Mouse (Mus musculus) CD8-positive naive resting alpha-beta T cell, adult 2 months (primary cell): ENCODE results near the gene Ttc24.

Source experiments
- DNase-seq, 2 experiments: peaks; one replicate each; pipeline ENCODE4 v3.0.0; 2022; ENCODE audit warnings: low read depth in 2 of 2, low spot score in 2 of 2

Gene Ttc24

DNA sequence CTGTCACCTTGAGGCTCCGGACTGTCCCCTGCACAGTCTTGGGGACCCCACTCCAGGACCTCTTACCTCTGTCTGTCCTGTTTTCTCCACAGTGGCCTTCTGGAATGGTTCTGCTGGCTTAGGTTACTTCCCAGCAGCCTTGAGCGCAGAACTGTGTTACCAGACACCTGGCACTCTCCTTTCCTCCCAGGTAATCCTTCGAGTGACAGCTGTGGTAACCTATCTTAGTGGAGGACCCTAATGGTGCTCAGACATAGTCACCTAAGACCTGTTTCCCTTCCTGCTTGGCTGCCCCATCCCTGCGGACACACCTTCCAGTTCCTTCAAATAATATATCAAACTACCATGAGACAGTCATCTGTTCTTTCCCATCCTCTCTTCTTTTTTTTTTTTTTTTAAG, at the start of gene Ttc24:
TSS of gene Ttc24 (minus strand) at position 101 of the 400 bp plus-strand sequence.
- no peak for DNase-seq

DNA sequence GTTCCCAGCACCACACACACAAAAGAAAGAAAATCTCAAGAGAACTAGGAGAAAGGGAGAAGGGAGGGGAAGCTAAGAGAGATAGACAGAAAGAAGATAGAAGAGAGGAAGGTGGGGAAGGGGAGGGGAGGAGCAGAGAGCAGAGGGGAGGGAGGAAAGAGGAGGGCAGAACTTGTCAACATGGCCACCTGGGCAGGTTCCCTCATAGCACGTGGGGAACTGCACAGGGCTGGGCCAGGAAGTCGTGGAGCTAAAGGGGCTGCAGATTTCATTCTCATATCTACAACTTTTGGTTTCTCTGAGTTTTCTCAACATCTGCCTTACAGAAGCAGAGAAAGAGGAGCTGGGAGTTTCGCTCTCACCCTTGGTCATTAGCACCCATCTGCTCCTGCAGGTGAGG, 49.5 kb upstream of the Ttc24 start:
- DNase-seq: no peak

DNA sequence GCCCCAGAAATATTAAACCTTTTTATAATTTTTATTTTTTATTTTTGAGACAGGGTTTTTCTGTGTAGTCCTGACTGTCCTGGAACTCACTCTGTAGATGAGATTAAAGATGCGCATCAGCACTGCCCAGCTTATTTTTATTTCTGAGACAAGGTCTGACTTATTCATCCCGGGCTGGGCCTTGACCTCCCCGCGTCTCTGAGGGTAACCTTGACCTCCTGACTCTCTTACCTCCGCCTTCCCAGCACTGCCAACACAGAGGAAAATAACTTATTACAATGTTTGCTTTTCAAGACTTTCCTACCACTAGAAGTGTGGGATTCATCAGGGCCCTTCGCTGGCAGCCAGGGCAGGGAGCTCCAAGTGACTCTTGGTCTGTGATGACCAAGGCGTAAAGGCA, 48.1 kb upstream of the Ttc24 start:
- DNase-seq: no peak

DNA sequence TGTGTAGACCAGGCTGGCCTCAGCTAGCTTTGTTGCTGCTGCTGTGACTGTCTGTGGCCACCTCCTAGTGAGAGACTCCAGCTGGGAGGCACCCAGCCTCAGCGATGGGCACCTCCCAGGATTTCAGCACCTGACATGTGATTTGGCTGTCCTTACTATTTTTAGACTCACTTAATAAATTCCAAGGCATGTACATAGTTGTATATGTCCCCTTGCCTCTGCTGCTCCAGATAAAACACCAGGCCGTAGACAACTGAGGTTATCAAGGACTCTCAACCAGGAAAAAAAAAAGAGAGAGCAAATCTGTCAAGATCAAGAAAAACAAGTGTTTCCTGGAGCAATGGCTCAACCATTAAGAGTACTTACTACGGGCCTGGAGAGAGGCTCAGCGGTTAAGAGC, 47.1 kb upstream of the Ttc24 start:
- no peak for DNase-seq

DNA sequence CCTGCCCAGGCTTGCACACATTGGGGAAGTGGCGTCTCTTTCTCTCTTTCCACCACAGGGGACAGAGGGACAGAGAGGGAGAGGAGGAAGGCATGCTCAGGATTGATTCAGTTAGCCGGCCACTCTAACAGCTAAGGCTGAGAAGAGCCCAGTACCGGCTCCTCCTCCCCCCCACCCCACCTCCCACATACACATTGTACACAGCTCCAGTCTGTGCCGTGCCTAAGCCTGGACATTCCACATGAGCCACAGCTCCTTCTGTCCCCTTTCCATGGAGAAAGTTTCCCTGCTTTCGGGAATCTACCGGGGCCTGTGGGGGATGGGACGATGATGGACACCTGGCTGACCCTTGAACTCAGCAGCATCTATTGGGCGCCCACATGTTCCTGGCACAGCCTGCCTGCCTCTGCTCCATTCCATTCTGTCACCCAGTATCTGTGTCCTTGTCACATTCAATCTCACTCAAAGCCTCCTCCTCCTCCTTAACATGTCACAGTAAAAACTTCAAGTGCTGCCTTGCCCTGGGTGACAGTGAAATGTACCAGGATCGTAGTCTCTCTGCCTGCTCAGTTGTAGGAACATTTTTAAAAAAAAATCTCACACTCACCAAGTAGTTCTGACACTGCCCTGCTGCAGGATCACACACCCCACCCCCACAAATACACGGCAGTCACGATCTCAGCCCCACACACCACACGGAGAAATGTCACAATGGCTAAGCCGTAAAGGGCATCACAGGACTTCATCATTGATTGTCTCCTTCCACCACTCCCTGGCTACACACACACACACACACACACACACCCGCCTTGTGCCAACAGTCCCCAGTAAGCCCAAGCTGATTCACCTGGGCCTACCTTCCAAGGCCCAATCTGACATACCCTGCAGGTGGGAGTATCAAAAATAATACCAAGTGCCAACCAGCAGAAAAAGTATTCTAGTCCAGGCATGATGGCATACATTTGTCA, 43.3 kb upstream of the Ttc24 start:
- DNase-seq: no peak

DNA sequence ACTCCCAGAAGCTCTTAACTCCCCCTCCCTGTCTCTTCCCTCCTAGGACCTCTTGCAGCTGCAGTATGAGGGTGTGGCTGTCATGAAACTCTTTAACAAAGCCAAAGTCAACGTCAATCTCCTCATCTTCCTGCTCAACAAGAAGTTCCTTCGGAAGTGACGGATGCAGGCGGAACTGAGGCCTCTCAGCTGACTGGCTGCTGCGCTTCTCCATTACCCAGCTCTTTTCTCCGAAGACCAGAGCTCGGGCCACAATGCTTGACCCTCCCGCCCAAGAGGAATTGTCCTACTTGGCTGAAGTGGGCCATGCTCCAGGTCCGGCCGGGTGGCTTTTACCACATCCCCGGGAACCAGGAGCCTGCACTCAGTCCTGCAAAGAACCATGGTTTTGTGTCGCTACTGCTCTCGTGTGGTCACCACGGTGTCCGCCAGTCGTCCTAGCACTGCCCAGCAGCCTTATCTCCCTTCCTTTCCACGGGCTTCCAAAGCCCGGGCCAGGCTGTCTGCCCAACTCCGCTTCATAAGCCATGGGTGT, 42.1 kb upstream of the Ttc24 start:
- DNase-seq: no peak

DNA sequence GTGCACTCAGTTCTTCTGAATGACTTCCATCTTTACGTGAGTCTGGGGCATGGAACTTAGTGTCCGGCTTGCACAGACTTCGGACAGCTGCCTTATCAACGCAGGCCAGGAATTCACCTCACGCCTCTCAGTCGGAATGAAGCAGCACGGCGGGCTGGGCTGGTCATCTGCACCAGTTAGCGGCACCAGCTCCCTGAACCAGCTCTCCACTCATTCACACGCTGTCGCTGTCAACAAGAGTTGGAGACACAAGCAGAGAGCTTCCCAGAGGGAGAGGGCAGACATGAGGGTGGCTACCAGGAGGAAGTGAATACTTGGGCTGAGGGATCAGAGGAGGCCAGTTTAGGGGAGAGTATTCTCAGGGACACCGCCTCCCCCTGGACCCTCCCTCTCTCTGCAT, 36.3 kb upstream of the Ttc24 start:
- no peak for DNase-seq

DNA sequence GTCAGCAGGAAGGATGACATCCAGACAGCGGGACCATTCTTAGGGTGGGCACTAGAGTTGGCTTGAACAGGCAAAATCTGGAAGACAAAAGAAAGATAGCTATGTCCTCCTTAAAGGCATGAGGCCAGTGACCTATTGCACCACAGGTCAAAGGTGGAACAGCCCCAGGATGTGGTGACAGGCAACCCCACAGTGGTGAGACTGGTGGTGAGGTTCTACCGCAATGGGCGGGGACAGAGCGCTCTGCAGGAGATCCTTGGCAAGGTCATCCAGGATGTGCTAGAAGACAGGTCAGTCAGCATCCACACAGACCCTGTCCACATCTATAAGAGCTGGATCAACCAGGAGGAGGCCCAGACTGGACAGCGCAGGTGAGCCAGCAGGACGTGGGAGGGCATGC, 31.0 kb upstream of the Ttc24 start:
- DNase-seq: no peak

DNA sequence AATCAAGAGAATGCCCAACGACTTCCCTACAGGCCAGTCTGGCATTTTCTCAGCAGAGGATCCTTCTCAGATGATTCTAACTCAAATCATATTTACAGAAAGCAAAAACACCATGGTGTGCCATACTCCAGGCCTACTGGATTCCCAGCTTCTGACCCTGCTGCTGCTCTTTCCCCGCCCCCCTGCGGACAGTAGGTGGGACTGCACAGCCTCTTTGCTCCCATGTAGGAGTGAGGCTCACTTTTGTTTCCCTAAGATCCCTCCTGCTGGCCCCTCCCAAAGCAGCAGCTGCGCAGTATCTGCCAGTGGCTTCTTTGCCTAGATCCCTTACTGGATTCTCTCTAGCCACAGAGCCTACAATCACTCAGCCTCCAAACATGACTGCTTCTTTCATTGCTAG, 28.0 kb upstream of the Ttc24 start:
- no peak for DNase-seq

DNA sequence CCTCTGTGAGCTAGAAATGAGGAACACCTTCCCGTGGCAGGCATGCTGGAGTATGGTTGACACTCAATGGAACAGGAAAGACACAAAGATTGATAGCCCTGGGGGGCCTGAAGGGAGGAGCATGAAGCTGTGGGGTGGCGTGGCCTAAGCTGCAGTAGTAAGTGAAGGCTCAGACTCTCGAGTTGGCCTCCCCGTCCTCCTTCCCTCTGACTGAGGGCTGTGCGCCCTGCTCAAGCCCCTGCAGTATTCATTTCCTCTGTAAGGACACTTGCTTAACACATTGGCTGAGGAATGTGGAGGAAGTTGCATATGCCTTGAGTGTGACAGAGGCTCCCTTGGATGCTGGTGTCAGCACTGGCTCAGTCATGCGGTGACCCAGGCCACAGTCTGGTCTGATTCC, 24.5 kb upstream of the Ttc24 start:
- no peak for DNase-seq

DNA sequence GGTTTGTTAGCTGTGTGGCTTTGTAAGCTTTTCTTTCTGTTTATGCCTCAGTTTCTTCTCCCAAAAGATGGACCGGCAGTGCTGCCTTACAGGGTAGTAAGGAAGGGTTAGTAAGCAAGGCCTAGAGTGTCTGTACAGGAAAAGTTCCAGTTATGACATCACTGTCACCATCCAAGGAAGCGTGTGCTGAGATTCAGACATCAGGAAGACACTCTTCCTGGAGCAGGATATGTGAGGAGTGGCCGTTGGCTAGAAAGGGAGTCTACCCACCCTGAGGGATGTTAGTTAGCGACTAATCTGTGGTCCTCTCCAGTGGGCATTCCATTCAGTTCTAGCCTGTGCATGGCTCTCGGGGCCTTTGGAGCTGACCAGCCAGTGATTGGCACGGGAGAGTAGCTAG, 24.1 kb upstream of the Ttc24 start:
- DNase-seq: no peak

DNA sequence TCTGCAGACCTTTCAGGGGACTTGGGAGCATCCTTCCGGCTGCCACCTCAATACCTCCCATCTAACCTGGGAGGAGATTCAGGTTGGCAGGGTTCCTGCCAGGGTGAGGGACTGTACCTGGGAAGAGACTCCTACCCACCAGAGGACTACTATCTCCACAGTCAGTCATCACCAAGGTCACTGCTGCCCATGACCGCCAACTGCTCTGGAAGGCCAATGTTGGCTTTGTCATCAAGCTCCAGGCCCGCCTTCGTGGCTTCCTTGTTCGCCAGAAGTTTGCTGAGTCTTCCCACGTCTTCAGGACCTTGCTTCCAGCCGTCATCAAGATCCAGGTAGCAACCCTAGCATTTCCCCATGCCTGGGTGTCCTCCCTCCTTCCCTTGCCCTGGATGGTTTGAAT, 23.6 kb upstream of the Ttc24 start:
- no peak for DNase-seq

DNA sequence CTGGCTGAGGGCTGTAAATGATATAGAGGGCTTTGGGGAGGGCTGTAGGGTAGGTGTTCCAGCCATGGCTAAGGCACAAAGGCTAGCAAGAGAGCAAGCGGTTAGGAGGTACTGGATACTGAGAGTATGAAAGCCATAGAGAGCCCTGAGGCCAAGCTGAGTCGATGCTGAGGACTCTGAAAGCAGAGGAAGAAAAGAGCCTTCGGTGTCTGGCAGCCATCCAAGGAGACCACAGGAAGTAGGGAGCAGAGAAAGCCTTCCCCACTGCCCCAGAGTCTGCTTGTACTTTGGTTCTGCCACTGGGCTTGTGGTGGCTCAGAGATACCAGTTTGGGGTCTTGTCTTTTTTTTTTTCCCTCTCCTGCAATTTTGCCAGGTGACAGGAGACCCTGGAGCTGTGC, 22.1 kb upstream of the Ttc24 start:
- DNase-seq: no peak

DNA sequence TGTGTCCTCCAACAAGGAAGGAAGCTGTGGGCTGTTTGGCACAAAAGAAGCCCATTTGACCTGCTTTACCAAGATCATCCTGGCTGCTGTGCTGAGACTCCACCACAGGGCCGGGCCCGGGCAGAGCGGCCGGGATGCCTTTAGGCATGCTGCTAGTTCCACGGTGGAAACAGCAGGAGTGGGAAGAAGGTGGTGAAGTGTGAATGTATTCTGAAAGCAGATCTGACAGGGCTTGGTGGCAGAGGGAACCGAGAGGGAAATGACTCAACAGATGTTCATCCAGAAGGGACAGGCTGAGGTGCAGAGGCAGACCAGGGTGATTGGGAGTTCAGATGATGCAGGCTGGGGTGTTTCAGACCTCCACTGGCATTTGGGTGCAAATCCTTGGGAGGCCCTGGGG, 19.6 kb upstream of the Ttc24 start:
- DNase-seq: no peak

DNA sequence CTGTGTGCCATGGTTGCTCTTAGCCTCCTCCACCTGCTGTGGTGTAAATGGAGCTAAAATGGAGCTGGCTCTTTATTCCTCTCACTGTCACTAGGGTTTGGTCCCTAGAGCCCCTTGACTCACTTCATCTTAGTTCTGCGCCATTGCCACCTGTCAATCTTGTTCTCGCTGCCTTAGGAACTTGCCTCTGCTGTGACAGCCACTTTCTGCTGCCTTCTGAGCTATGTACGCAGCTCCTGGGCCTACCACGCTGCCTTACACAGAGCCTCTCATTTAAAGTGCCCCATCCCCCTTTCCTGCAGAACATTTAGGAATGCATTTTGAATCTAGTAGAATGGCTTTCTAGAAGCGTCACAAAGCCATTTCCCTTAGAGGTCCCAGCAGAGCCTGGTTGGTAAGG, 16.0 kb upstream of the Ttc24 start:
- no peak for DNase-seq

DNA sequence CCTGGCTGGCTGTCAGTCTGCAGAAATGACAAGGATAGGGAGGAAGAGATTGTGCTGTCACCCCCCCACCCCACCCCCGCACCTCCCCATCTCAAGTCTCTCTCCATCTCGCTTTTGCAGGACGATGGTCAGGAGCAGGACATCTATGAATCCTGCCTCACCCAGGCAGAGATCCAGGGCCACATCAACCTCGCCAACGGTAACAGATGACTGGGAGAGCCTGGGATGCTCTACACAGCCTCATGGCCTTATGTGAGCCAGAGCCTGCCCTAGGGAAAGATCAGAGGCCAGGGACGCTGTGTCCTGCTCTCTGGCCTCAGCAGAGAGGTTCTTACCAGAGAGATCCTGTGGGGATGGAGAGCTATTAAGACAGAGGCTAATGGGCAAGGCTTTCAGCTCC, 12.5 kb upstream of the Ttc24 start:
- DNase-seq: no peak

DNA sequence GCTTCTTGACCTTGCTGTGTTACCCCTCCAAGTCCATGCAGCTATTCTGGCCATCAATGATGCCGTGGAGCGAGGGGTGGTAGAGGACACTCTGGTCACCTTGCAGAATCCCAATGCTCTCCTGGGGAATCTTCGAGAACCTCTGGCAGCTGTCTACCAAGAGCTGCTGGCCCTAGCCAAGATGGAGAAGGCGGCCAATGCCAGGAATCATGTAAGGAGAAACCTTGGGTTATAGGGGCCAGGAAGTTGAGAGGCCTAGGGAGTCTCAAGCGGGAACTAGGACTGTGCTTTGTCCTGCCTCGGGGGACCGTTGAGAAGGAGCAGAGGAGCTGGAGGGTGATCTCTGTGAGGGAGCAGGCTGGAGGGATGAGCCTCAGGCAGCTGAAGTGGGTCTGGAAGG, 12.0 kb upstream of the Ttc24 start:
- no peak for DNase-seq

DNA sequence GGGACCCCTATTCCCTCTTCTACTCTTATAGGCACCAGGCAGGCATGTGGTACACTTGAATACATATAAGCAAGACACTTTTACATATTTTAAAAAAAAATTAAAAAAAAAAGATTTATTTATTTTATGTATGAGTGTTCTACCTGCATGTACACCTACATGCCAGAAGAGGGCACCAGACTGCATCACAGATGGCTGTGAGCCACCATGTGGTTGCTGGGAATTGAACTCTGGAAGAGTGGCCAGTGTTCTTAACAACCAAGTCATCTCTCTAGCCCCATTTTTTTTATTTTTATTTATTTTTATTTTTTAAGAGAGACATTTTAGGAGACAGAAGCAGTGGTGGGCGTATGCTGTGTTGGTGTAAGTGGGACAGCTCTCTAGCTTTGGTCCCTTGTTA, 9.6 kb upstream of the Ttc24 start:
- DNase-seq: peak; percentile 12 to 39

DNA sequence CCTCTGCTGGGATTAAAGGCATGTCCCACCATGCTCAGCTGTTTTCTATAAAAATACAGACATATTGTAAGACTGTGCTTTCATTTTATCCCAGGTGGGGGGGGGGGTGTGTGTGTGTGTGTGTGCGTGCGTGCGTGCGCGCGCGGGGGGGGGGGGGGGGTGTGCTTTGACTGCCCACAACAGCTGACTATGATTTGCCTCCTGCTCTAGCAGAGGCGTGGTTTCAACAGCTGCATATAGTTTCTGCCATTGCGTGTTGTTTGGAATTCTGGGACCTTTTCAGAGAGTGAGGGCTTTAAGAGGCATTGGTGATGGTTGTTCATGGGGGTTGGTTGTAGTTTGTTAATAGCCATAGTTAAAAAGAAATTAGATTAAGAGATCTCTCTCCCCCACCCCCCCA, 7.4 kb upstream of the Ttc24 start:
- DNase-seq: no peak

DNA sequence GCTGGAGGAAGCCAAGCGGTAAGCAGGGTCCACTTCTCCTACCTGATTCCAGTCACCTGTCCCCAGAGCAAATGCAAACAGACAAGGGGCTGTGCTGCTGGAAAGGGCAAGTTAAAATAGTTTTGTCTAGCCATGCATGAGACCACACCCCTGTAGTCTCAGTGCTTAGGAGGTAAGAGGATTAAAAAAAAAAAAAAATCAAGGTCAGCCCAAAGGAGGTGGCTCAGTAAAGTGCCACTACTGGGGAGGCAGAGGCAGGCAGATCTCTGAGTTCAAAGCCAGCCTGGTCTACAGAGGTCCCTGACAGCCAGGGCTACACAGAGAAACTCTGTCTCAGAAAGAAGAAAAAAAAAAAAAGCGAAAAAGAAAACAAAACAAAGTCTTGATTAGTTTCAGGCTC, 5.9 kb upstream of the Ttc24 start:
- no peak for DNase-seq

DNA sequence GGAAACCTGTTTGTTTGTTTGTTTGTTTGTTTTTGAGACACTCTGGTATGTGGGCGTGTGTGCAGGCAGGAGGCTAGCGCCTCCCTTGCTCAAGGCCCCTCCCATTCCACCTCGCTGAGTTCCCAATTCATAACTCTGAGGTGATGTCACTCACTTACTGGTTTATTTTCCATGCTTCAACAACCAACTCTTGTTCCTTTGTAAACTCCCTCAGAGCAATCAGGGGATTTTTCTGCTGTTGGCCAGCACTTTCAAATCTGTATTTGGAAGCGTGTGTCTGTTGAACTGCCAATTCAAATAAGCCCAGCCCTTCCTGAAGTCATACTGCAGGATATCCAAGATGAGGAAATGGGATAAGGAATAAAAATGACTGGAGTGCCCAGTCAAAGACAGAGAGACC, 4.6 kb upstream of the Ttc24 start:
- no peak for DNase-seq

DNA sequence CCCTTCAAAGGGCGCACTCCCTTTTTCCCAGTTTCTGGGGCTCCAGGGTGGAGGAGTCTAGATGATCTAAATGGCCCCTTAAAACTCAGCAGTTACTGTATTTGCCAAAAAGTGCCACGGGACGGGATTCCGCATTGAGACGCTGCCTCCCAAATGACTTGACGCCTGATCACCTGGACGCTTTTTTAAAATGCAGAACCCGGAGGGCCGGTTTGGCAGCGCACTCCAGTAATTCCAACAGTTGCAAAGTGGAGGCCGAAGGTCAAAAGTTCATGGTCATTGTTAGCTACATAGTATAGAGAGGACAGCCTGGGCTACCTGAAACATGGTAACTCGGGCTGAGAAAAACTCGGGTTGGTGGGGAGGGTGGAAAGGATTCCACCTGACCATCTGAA, 4.1 kb upstream of the Ttc24 start:
- DNase-seq: no peak
